In the genomic region with DNA sequence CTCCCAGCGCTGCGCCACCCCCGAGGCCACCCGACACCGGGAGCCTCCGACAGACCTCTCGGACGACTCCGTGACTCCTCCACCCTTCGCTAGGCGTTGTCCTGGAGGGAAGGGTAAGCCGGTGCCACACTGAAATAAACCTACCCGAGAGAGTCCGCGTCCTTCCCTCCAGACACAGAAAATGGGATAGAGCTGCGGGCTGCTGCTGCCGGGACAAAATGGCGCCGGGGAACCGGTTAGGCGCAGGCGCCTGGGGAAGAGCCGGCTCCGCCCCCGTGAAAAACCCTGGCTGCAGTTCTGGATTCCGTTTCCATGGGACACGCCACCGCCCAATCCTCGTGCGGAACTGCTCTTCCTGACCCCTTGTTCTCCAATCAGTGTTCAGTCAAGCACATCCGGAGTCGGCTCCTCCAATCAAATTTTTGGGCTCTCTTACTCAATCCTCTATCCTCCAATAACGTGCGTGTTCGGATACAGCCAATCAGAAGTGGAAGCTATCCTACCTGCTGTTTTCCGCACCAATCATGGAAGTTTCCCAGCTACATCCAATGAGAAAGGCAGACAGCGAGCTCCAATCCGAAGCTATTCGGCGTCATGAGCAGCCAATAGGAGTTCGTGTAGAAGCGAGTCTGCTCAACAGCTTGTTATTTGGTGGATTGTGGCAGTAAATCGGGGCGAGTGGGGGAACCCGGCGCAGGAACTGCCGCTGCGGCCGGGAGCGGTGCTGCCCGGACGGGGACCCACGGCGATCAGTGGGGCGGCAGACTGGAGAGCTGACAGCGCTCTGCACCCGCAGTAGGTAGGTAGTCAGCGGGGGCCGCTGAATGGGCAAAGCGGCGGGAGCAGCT, we compare ENCODE assay signal across 8 mouse cellular contexts. TPM values are rescaled to one million over a fixed set of nuclear protein-coding genes. Genes with fewer than 3 reads are reported as not detected.
DNase-seq lines count a peak whose midpoint lies in the region; ATAC-seq lines count a peak whose summit lies in the region.

A gene (plus strand): TSS at position 628 of the 848 bp plus-strand sequence.

- peak within 1 kb of the TSS; percentile 92 for H3K4me2 ChIP-seq in hindbrain, embryonic 15.5 days

- ATAC-seq in hindbrain, embryonic 15.5 days (ENCODE audit: low FRiP score, low read depth), result peak; percentile 98

- peak within 1 kb of the TSS; percentile 88 for H3K9ac ChIP-seq in hindbrain, embryonic 15.5 days

- no peaks in the 10 kb centered on the region for H3K27me3 ChIP-seq in hindbrain, embryonic 15.5 days

- H3K4me3 ChIP-seq in hindbrain, embryonic 15.5 days, result peak within 1 kb of the TSS; percentile 79

- H3K9me3 ChIP-seq in hindbrain, embryonic 15.5 days, result no peaks in the 10 kb centered on the region

- H3K27ac ChIP-seq in hindbrain, embryonic 15.5 days (replicated peaks), result peak within 1 kb of the TSS; percentile 99

- DNase-seq in T-cell, adult 2 months (ENCODE audit: low spot score), result peak; percentile 99
- DNase-seq in cerebellum, postnatal 36 days, result peak; percentile 95 to 97
- peak; percentile 97 to 100 for DNase-seq in frontal cortex, postnatal 36 days (ENCODE audit: low spot score in 2 of 2)
- peak; percentile 100 for DNase-seq in left cerebral cortex, adult 11 months (ENCODE audit: low spot score)
- peak; percentile 96 to 99 for DNase-seq in lung, postnatal 4 days
- DNase-seq in retina, postnatal 7 days (ENCODE audit: low read depth, low spot score), result peak; percentile 100
- DNase-seq in urinary bladder, adult 2 months (ENCODE audit: low spot score), result peak; percentile 91

- peaks cover 9% of the 10 kb centered on the region for H3K36me3 ChIP-seq in hindbrain, embryonic 15.5 days

- under 1% methylated on average over 61 of the region's 61 CpGs for WGBS in hindbrain, embryonic 15.5 days

- H3K4me1 ChIP-seq in hindbrain, embryonic 15.5 days (replicated peaks), result peaks cover 33% of the 10 kb centered on the region

RNA-seq across cellular contexts. Expression of the gene that starts here (rescaled TPM):
- 40.1 and 43.1 TPM in 2 replicates for polyA plus RNA-seq in hindbrain, embryonic 15.5 days (2015; fragmentation: Nextera tagmentation; extraction: Ambion mirVana)
- 12.9 and 17.4 TPM in 2 replicates for polyA plus RNA-seq in urinary bladder, adult 2 months (2012; rRNA removed)

Comparison
In these comparisons a context has a peak if more than half of its experiments do, and no peak if none do; other contexts are left out.
1. Peak in every context shown above with its lines: DNase-seq, ATAC-seq, H3K4me3 ChIP-seq and H3K27ac ChIP-seq.